Mouse (Mus musculus) MEL (cell line): Measurements from ENCODE around the gene Sdad1. TPM values are rescaled to one million over a fixed set of nuclear protein-coding genes. Genes with fewer than 3 reads are reported as not detected.
A peak's percentile ranks its signal among the peaks of the same experiment; 100 is the strongest.

Experiments
- DNase-seq: peaks from one replicate; pipeline ENCODE4 v3.0.0; 2011; ENCODE audit warnings: low read depth, low spot score
- H3K27ac ChIP-seq: 2 replicates; pipeline ENCODE4 v1.5.1; 2012; ENCODE audit warnings: low read depth, mild to moderate bottlenecking, control low read depth, low read length, moderate library complexity; ENCODE audit not compliant: control insufficient read depth
- H3K27me3 ChIP-seq, 2 experiments: fragments of 150-350 bp in 1 of 2; sonication (generic) in 1 of 2; 2 replicates each; pipeline ENCODE4 v1.6.1; 2012; ENCODE audit warnings: low read length in 2 of 2, mild to moderate bottlenecking in 2 of 2, improper control_type of control experiment in 1 of 2, moderate library complexity in 1 of 2; ENCODE audit not compliant: insufficient read depth in 2 of 2, control insufficient read depth in 1 of 2
- H3K36me3 ChIP-seq, 2 experiments: 2 replicates each; pipeline ENCODE4 v1.6.1; 2012 to 2014; ENCODE audit warnings: low read length in 2 of 2, improper control_type of control experiment in 1 of 2, inconsistent platforms in 1 of 2, mild to moderate bottlenecking in 1 of 2; ENCODE audit not compliant: insufficient read depth in 2 of 2, control insufficient read depth in 1 of 2
- H3K4me1 ChIP-seq, 2 experiments: fragments of 150-350 bp in 1 of 2; sonication (generic) in 1 of 2; 2 replicates each; pipeline ENCODE4 v1.6.1; 2012; ENCODE audit warnings: low read length in 2 of 2, improper control_type of control experiment in 1 of 2, mild to moderate bottlenecking in 1 of 2; ENCODE audit not compliant: insufficient read depth in 2 of 2, control insufficient read depth in 1 of 2
- H3K4me3 ChIP-seq, 2 experiments: fragments of 150-350 bp in 1 of 2; sonication (generic) in 1 of 2; 2 replicates each; pipeline ENCODE4 v1.5.1; 2012; ENCODE audit warnings: low read depth in 2 of 2, low read length in 2 of 2, mild to moderate bottlenecking in 2 of 2, moderate library complexity in 2 of 2, control low read depth in 1 of 2, improper control_type of control experiment in 1 of 2; ENCODE audit not compliant: control insufficient read depth in 1 of 2, insufficient read depth in 1 of 2
- H3K79me2 ChIP-seq: 2 replicates; pipeline ENCODE4 v1.6.1; 2012; ENCODE audit warnings: mild to moderate bottlenecking, low read length, moderate library complexity; ENCODE audit not compliant: control insufficient read depth, poor library complexity, insufficient read depth
- H3K9ac ChIP-seq: 2 replicates; pipeline ENCODE4 v1.6.1; 2012; ENCODE audit warnings: low read depth, mild to moderate bottlenecking, control low read depth, low read length, moderate library complexity; ENCODE audit not compliant: control insufficient read depth, poor library complexity, severe bottlenecking
- H3K9me3 ChIP-seq: fragments of 150-350 bp; sonication (generic); replicated peaks from 2 replicates; pipeline ENCODE4 v1.6.1; 2012; ENCODE audit warnings: mild to moderate bottlenecking, low read length, improper control_type of control experiment, moderate library complexity; ENCODE audit not compliant: insufficient read depth
- BHLHE40 ChIP-seq: IDR thresholded peaks from 2 replicates; pipeline ENCODE4 v1.6.1; 2012; ENCODE audit warnings: low read depth, mild to moderate bottlenecking, inconsistent platforms, low read length, improper control_type of control experiment, borderline replicate concordance
- CHD1 ChIP-seq: IDR thresholded peaks from 2 replicates; pipeline ENCODE4 v1.6.1; 2012; ENCODE audit warnings: low read depth, mild to moderate bottlenecking, inconsistent platforms, low read length, improper control_type of control experiment
- CTCF ChIP-seq, 3 experiments: IDR thresholded peaks in 2 of 3; conservative IDR thresholded peaks in 1 of 3; 2 replicates each; pipeline ENCODE4 v1.5.1; 2011 to 2012; ENCODE audit warnings: low read length in 3 of 3, low read depth in 2 of 3, mild to moderate bottlenecking in 2 of 3, improper control_type of control experiment in 1 of 3, inconsistent platforms in 1 of 3, mixed read lengths in 1 of 3, moderate library complexity in 1 of 3; ENCODE audit not compliant: control insufficient read depth in 1 of 3, insufficient read depth in 1 of 3, poor library complexity in 1 of 3, severe bottlenecking in 1 of 3
- E2F4 ChIP-seq: IDR thresholded peaks from 2 replicates; pipeline ENCODE4 v1.6.1; 2011; ENCODE audit warnings: low read depth, low read length, improper control_type of control experiment, borderline replicate concordance
- ELF1 ChIP-seq: IDR thresholded peaks from 2 replicates; pipeline ENCODE4 v1.6.1; 2014; ENCODE audit warnings: low read depth, mild to moderate bottlenecking, inconsistent platforms, low read length, improper control_type of control experiment, moderate library complexity
- EP300 ChIP-seq, 2 experiments: IDR thresholded peaks; 2 replicates each; pipeline ENCODE4 v1.6.1; 2011; ENCODE audit warnings: improper control_type of control experiment in 2 of 2, low read length in 2 of 2, low read depth in 1 of 2, mild to moderate bottlenecking in 1 of 2
- ETS1 ChIP-seq: IDR thresholded peaks from 2 replicates; pipeline ENCODE4 v1.6.1; 2012; ENCODE audit warnings: low read depth, mild to moderate bottlenecking, inconsistent platforms, low read length, improper control_type of control experiment, moderate library complexity
- GABPA ChIP-seq: IDR thresholded peaks from 2 replicates; pipeline ENCODE4 v1.6.1; 2012; ENCODE audit warnings: low read depth, mild to moderate bottlenecking, inconsistent platforms, low read length, improper control_type of control experiment, moderate library complexity
- GATA1 ChIP-seq: IDR thresholded peaks from 2 replicates; pipeline ENCODE4 v1.6.1; 2011; ENCODE audit warnings: low read depth, low read length, improper control_type of control experiment
- HCFC1 ChIP-seq: IDR thresholded peaks from 2 replicates; pipeline ENCODE4 v1.6.1; 2012; ENCODE audit warnings: low read depth, mild to moderate bottlenecking, inconsistent platforms, low read length, improper control_type of control experiment, moderate library complexity
- JUND ChIP-seq: IDR thresholded peaks from 2 replicates; pipeline ENCODE4 v1.6.1; 2011; ENCODE audit warnings: low read depth, mild to moderate bottlenecking, improper control_type of control experiment, low read length
- KAT2A ChIP-seq: conservative IDR thresholded peaks from 2 replicates; pipeline ENCODE4 v1.6.1; 2012; ENCODE audit warnings: low read depth, low read length, improper control_type of control experiment, inconsistent platforms
- MAFK ChIP-seq: IDR thresholded peaks from 2 replicates; pipeline ENCODE4 v1.6.1; 2011; ENCODE audit warnings: low read depth, mild to moderate bottlenecking, low read length, improper control_type of control experiment, borderline replicate concordance
- MAX ChIP-seq: IDR thresholded peaks from 2 replicates; pipeline ENCODE4 v1.6.1; 2011; ENCODE audit warnings: low read length, improper control_type of control experiment
- MAZ ChIP-seq: IDR thresholded peaks from 2 replicates; pipeline ENCODE4 v1.6.1; 2012; ENCODE audit warnings: low read depth, mild to moderate bottlenecking, inconsistent platforms, low read length, improper control_type of control experiment
- MXI1 ChIP-seq: IDR thresholded peaks from 2 replicates; pipeline ENCODE4 v1.6.1; 2011; ENCODE audit warnings: mild to moderate bottlenecking, low read depth, low read length, improper control_type of control experiment
- MYB ChIP-seq: IDR thresholded peaks from 2 replicates; pipeline ENCODE4 v1.6.1; 2011; ENCODE audit warnings: mild to moderate bottlenecking, low read depth, low read length, improper control_type of control experiment
- MYC ChIP-seq: IDR thresholded peaks from 2 replicates; pipeline ENCODE4 v1.6.1; 2011; ENCODE audit warnings: low read depth, mild to moderate bottlenecking, low read length, improper control_type of control experiment, moderate library complexity
- NELFE ChIP-seq: IDR thresholded peaks from 2 replicates; pipeline ENCODE4 v1.6.1; 2011; ENCODE audit warnings: low read depth, low read length, improper control_type of control experiment
- NRF1 ChIP-seq: IDR thresholded peaks from 2 replicates; pipeline ENCODE4 v1.6.1; 2014; ENCODE audit warnings: low read depth, mild to moderate bottlenecking, inconsistent platforms, low read length, improper control_type of control experiment, moderate library complexity; ENCODE audit not compliant: poor library complexity, insufficient read depth, severe bottlenecking
- POLR2AphosphoS5 ChIP-seq: IDR thresholded peaks from 2 replicates; pipeline ENCODE4 v1.6.1; 2012; ENCODE audit warnings: low read depth, borderline replicate concordance, mild to moderate bottlenecking, inconsistent platforms, low read length, moderate library complexity, mixed read lengths
- RAD21 ChIP-seq: IDR thresholded peaks from 2 replicates; pipeline ENCODE4 v1.6.1; 2011; ENCODE audit warnings: mild to moderate bottlenecking, low read depth, low read length, improper control_type of control experiment
- RCOR1 ChIP-seq: IDR thresholded peaks from 2 replicates; pipeline ENCODE4 v1.6.1; 2012; ENCODE audit warnings: low read depth, mild to moderate bottlenecking, inconsistent platforms, low read length, improper control_type of control experiment
- SMC3 ChIP-seq: IDR thresholded peaks from 2 replicates; pipeline ENCODE4 v1.6.1; 2011; ENCODE audit warnings: low read depth, low read length, improper control_type of control experiment
- TBP ChIP-seq: IDR thresholded peaks from 2 replicates; pipeline ENCODE4 v1.8.0; 2011; ENCODE audit warnings: low read depth, low read length, improper control_type of control experiment
- TCF12 ChIP-seq: IDR thresholded peaks from 2 replicates; pipeline ENCODE4 v1.6.1; 2014; ENCODE audit warnings: low read depth, mild to moderate bottlenecking, inconsistent platforms, low read length, improper control_type of control experiment, moderate library complexity
- UBTF ChIP-seq: IDR thresholded peaks from 2 replicates; pipeline ENCODE4 v1.6.1; 2012; ENCODE audit warnings: low read depth, mild to moderate bottlenecking, inconsistent platforms, low read length, improper control_type of control experiment, moderate library complexity, borderline replicate concordance; ENCODE audit not compliant: insufficient read depth
- USF1 ChIP-seq: IDR thresholded peaks from 2 replicates; pipeline ENCODE4 v1.6.1; 2014; ENCODE audit warnings: low read depth, mild to moderate bottlenecking, inconsistent platforms, low read length, improper control_type of control experiment, moderate library complexity
- USF2 ChIP-seq, 2 experiments: IDR thresholded peaks; 2 replicates each; pipeline ENCODE4 v1.6.1; 2011 to 2012; ENCODE audit warnings: improper control_type of control experiment in 2 of 2, low read length in 2 of 2, borderline replicate concordance in 1 of 2, inconsistent platforms in 1 of 2, low read depth in 1 of 2, mild to moderate bottlenecking in 1 of 2; ENCODE audit not compliant: insufficient read depth in 1 of 2
- ZC3H11A ChIP-seq: IDR thresholded peaks from 2 replicates; pipeline ENCODE4 v1.6.1; 2012; ENCODE audit warnings: low read depth, mild to moderate bottlenecking, inconsistent platforms, low read length, improper control_type of control experiment
- ZKSCAN1 ChIP-seq: IDR thresholded peaks from 2 replicates; pipeline ENCODE4 v1.6.1; 2012; ENCODE audit warnings: low read depth, mild to moderate bottlenecking, inconsistent platforms, low read length, improper control_type of control experiment, moderate library complexity
- ZMIZ1 ChIP-seq: IDR thresholded peaks from 2 replicates; pipeline ENCODE4 v1.6.1; 2012; ENCODE audit warnings: low read depth, mild to moderate bottlenecking, inconsistent platforms, low read length, improper control_type of control experiment, moderate library complexity
- ZNF384 ChIP-seq: IDR thresholded peaks from 2 replicates; pipeline ENCODE4 v1.6.1; 2012; ENCODE audit warnings: low read depth, mild to moderate bottlenecking, inconsistent platforms, low read length, improper control_type of control experiment
- polyA plus RNA-seq, 2 experiments: library from polyadenylated mRNA; stranded (reverse) in 1 of 2; unstranded in 1 of 2; fragments of >175 nt in 1 of 2; fragments of >200 nt in 1 of 2; gene quantifications; 2 replicates each; pipeline versions ENCODE4 v1.2.1 to v1.2.4; 2012; ENCODE audit warnings: low replicate concordance in 2 of 2, low read depth in 1 of 2; ENCODE audit not compliant: insufficient read length in 2 of 2, insufficient read depth in 1 of 2, missing spikeins in 1 of 2
- total RNA-seq: library from RNA; depleted of rRNA; stranded (reverse); fragments of 300-350 nt; gene quantifications from 2 replicates; pipeline ENCODE4 v1.2.3, GENCODE M21; 2012

Gene Sdad1
- total and polyA plus RNA-seq, 3 experiments = 72.4 to 73.0 TPM; not detected in 1

GRCm38 (mm10) chr5:92245483-92245882 is 64.8 kb downstream of the Sdad1 start (continued):
- TF ChIP-seq TBP (no peak), MXI1 (peak; percentile 87), RCOR1 (peak; percentile 87), ELF1 (no peak), RAD21 (no peak), SMC3 (no peak), KAT2A (no peak), NRF1 (no peak), USF1 (no peak), NELFE (no peak), ZMIZ1 (no peak), MAFK (no peak; the same call in 1 of the 2 replicates), ETS1 (peak; percentile 86), ZNF384 (no peak)

- peaks cover 13 to 17% of the 10 kb centered on the region in 2 experiments for H3K4me1 ChIP-seq
- no peaks in the 10 kb centered on the region for H3K9me3 ChIP-seq
- peak; percentile 29 for DNase-seq
- peaks cover 0 to 14% of the 10 kb centered on the region in 2 experiments; a peak in 2 of 4 replicates for H3K36me3 ChIP-seq
- H3K27me3 ChIP-seq = no peaks in the 10 kb centered on the region
- H3K27ac ChIP-seq = peak overlapping the region; percentile 61
- peak overlapping the region in 1 of 2 experiments; percentile 29; a peak in 2 of 4 replicates for H3K4me3 ChIP-seq
- no peak overlapping the region for H3K9ac ChIP-seq
- no peaks in the 10 kb centered on the region for H3K79me2 ChIP-seq
- TF ChIP-seq POLR2AphosphoS5 (no peak), BHLHE40 (no peak), RAD21 (no peak), MAX (no peak), ZKSCAN1 (no peak), ZC3H11A (no peak), CTCF (IDR thresholded peaks at IDR 0.05 in 2 of 3, conservative IDR thresholded peaks at IDR 0.05 in 1 of 3; ENCODE audit: control insufficient read depth in 1 of 3, insufficient read depth in 1 of 3, low read depth in 2 of 3, low read length in 3 of 3, poor library complexity in 1 of 3, severe bottlenecking in 1 of 3) (no peak), MAFK (no peak), SMC3 (no peak), E2F4 (no peak), MYB (no peak), MAZ (no peak), MYC (no peak), USF1 (no peak), GABPA (no peak), ETS1 (peak; percentile 52; the same call in 1 of the 2 replicates), TCF12 (0 out of 2 replicates have a peak, but pooled peaks have one; percentile 40), HCFC1 (no peak), ELF1 (no peak), USF2 (IDR thresholded peaks at IDR 0.05; ENCODE audit: borderline replicate concordance in 1 of 2, insufficient read depth in 1 of 2, low read depth in 1 of 2, low read length in 2 of 2) (no peak), EP300 (IDR thresholded peaks at IDR 0.05; ENCODE audit: low read depth in 1 of 2, low read length in 2 of 2) (peak; percentile 51 to 69; a peak in 3 of 4 replicates), CHD1 (no peak), JUND (no peak), NRF1 (no peak), UBTF (no peak), TBP (no peak), KAT2A (no peak), GATA1 (peak; percentile 61; the same call in 1 of the 2 replicates)
Observed at GRCm38 (mm10) chr5:92244900-92245299, 65.4 kb downstream of the Sdad1 start.
